Mouse (Mus musculus) heart, postnatal 0 days (tissue): ENCODE measurements around the gene Tfr2. TPM values are rescaled to one million over a fixed set of nuclear protein-coding genes. Genes with fewer than 3 reads are reported as not detected.
A peak's percentile ranks its signal among the peaks of the same experiment; 100 is the strongest.

Experiments
- ATAC-seq: fragments of 200-750 bp; cut with Nextera tagmentation; 2 replicates; pipeline ENCODE4 v1.8.0; 2017; ENCODE audit warnings: low read depth, moderate number of reproducible peaks, moderate library complexity; ENCODE audit not compliant: insufficient read depth
- DNase-seq: peaks from one replicate; pipeline ENCODE4 v3.0.0-alpha.2; 2016; ENCODE audit warnings: low spot score
- H3K27ac ChIP-seq: fragments of 300-500 bp; sonication (generic); 2 replicates; pipeline ENCODE4 v1.5.1; 2014; ENCODE audit warnings: low read depth, mild to moderate bottlenecking
- H3K27me3 ChIP-seq: fragments of 300-500 bp; sonication (generic); 2 replicates; pipeline ENCODE4 v1.6.1; 2014; ENCODE audit warnings: low read length, mixed read lengths; ENCODE audit not compliant: control insufficient read depth, insufficient read depth
- H3K36me3 ChIP-seq: fragments of 300-500 bp; sonication (generic); replicated peaks from 2 replicates; pipeline ENCODE4 v1.6.1; 2014; ENCODE audit warnings: low read length, mixed read lengths; ENCODE audit not compliant: control insufficient read depth, insufficient read depth
- H3K4me1 ChIP-seq: fragments of 300-500 bp; sonication (generic); 2 replicates; pipeline ENCODE4 v1.6.1; 2014; ENCODE audit warnings: antibody characterized with exemption; ENCODE audit not compliant: control insufficient read depth, insufficient read depth
- H3K4me2 ChIP-seq: fragments of 300-500 bp; sonication (generic); 2 replicates; pipeline ENCODE4 v1.6.1; 2014; ENCODE audit warnings: low read depth, mild to moderate bottlenecking, low read length, moderate library complexity
- H3K4me3 ChIP-seq: fragments of 300-500 bp; sonication (generic); 2 replicates; pipeline ENCODE4 v1.5.1; 2014; ENCODE audit warnings: low read depth, low read length
- H3K9ac ChIP-seq: fragments of 300-500 bp; sonication (generic); replicated peaks from 2 replicates; pipeline ENCODE4 v1.6.1; 2014; ENCODE audit warnings: low read depth, low read length, mixed read lengths
- H3K9me3 ChIP-seq: fragments of 300-500 bp; sonication (generic); replicated peaks from 2 replicates; pipeline ENCODE4 v1.6.1; 2016; ENCODE audit warnings: low read length; ENCODE audit not compliant: control insufficient read depth
- CTCF ChIP-seq: IDR thresholded peaks from 2 replicates; pipeline ENCODE4 v1.5.1; 2016; ENCODE audit warnings: antibody characterized with exemption, control low read depth, low read depth
- EP300 ChIP-seq: IDR thresholded peaks from 2 replicates; pipeline ENCODE4 v1.6.1; 2016; ENCODE audit warnings: antibody characterized with exemption, low read depth
- WGBS: fragments of 180-500 bp; shearing (Covaris S2); extraction: QIAGEN DNeasy Blood & Tissue Kit; methylation state at CpG from one replicate; pipeline ENCODE4 v1.1.7; 2014; 5-methylcytosine and 5-hydroxymethylcytosine counted together
- polyA plus RNA-seq: library from polyadenylated mRNA; unstranded; fragments of >200 nt; fragmentation: Nextera tagmentation; extraction: Ambion mirVana; gene quantifications from 2 replicates; pipeline ENCODE4 v1.2.1, GENCODE M21; 2015
- total RNA-seq: library from RNA; depleted of rRNA; stranded (reverse); fragments of >200 nt; gene quantifications from 2 replicates; pipeline ENCODE4 v1.2.3, GENCODE M21; 2014; ENCODE audit warnings: low replicate concordance

Tfr2 gene
- total and polyA plus RNA-seq, 2 experiments from 2014 or later = 0.07 TPM; not detected in 1

DNA sequence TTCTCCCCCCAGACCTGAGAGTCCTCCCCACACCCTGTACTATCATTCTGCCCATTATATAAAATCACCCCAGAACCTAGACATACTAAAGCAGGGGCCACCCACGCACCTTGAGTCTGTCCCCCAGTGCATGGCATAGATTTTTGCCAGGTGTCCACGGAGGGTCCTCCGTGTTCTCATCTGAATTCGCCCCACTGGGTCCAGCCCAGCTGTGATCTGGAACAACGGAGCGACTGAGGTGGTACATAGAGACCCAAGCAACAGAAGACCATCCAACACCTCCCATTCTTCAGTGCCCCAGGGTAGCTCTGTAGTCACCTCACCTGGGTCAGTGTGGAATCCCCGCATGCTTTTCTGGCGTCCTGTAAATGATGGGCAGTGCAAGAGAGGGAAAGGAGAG lies 39.6 kb upstream of the Tfr2 start:
- peak overlapping the region; percentile 93 for H3K4me3 ChIP-seq
- TF ChIP-seq CTCF (no peak), EP300 (no peak)
- no peaks in the 10 kb centered on the region for H3K9me3 ChIP-seq
- H3K36me3 ChIP-seq = peaks cover 50% of the 10 kb centered on the region
- peaks cover 6% of the 10 kb centered on the region; the same call in 1 of the 2 replicates for H3K4me1 ChIP-seq
- H3K9ac ChIP-seq = peak overlapping the region; percentile 73
- peak overlapping the region; percentile 94 for H3K27ac ChIP-seq
- H3K27me3 ChIP-seq = no peaks in the 10 kb centered on the region
- no peak for DNase-seq
- WGBS = 79% methylated on average over 8 of the region's 8 CpGs
- no peak for ATAC-seq
- H3K4me2 ChIP-seq = peak overlapping the region; percentile 93

DNA sequence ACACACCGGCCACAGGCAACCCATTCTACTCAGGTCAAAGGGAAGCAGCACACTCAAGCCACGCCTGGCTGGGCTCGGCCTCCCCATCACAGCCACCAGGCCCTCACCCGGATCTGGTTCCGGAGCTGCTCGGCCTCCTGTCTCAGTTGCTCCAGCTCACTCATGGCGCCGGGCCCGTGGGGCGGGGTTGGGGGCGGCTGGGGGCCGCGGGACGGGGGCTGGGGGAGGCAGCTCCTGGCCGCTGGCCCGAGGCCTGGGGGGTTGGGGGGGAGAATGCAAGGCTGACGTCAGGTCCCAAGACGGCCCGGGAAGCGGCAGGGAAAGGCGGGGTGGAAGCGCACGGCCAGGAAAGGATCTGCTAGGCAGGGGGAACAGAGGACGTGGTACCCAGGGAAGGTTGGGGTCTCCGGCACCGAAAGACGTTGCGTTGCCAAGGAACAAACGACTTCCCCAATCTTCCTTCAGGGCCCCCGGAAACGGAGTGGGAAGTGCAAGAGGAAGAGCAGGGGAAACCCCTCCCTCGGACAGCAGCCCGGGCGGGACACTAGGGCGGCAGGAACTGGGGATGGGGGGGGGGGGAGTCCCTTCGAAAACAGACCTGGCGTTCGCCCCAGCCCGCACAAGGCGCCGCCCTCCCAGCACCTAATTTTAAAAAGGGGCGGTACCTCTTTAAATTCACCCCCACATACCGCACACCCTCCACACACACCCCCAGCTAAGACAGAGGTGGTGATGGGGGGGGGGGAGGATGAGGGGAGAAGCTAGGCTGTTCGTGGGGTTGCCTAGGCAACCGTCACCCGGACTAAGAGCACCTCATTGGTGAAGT lies 38.8 kb upstream of the Tfr2 start:
- TF ChIP-seq CTCF (no peak), EP300 (no peak)
- DNase-seq = peak; percentile 47
- Histone ChIP-seq H3K9me3 (no peaks in the 10 kb centered on the region), H3K27me3 (no peaks in the 10 kb centered on the region), H3K4me1 (peaks cover 6% of the 10 kb centered on the region; the same call in 1 of the 2 replicates), H3K27ac (peak overlapping the region; percentile 94), H3K4me2 (peak overlapping the region; percentile 93), H3K4me3 (peak overlapping the region; percentile 93), H3K9ac (peak overlapping the region; percentile 73), H3K36me3 (peaks cover 43% of the 10 kb centered on the region)
- under 1% methylated on average over 43 of the region's 46 CpGs for WGBS
- peak; percentile 21 for ATAC-seq

- H3K9ac ChIP-seq = peak overlapping the region; percentile 73
- no peaks in the 10 kb centered on the region for H3K9me3 ChIP-seq
- peak overlapping the region; percentile 94 for H3K27ac ChIP-seq
- DNase-seq (no peak), ATAC-seq (peak; percentile 3; the same call in 1 of the 2 replicates)
- peaks cover 6% of the 10 kb centered on the region; the same call in 1 of the 2 replicates for H3K4me1 ChIP-seq
- WGBS = under 1% methylated on average over 50 of the region's 51 CpGs
- H3K27me3 ChIP-seq = no peaks in the 10 kb centered on the region
- H3K36me3 ChIP-seq = peaks cover 36% of the 10 kb centered on the region
- TF ChIP-seq CTCF (no peak), EP300 (no peak)
- peak overlapping the region; percentile 93 for H3K4me2 ChIP-seq
- H3K4me3 ChIP-seq = peak overlapping the region; percentile 93
Measured at GRCm38 (mm10) chr5:137531414-137532130, 38.1 kb upstream of the Tfr2 start.

GRCm38 (mm10) chr5:137532131-137532807 lies 37.4 kb upstream of the Tfr2 start:
- peaks cover 30% of the 10 kb centered on the region for H3K36me3 ChIP-seq
- peak overlapping the region; percentile 94 for H3K27ac ChIP-seq
- no peaks in the 10 kb centered on the region for H3K9me3 ChIP-seq
- WGBS = 0% methylated on average over 19 of the region's 19 CpGs
- no peak for TF ChIP-seq EP300
- no peak for TF ChIP-seq CTCF
- peak overlapping the region; percentile 93 for H3K4me3 ChIP-seq
- no peak for ATAC-seq
- no peaks in the 10 kb centered on the region for H3K27me3 ChIP-seq
- no peak for DNase-seq
- H3K4me2 ChIP-seq = peak overlapping the region; percentile 93
- peaks cover 6% of the 10 kb centered on the region; the same call in 1 of the 2 replicates for H3K4me1 ChIP-seq
- H3K9ac ChIP-seq = peak overlapping the region; percentile 73

- ATAC-seq (peak; percentile 20), DNase-seq (no peak)
- Histone ChIP-seq H3K4me1 (peaks cover 6% of the 10 kb centered on the region; the same call in 1 of the 2 replicates), H3K27me3 (no peaks in the 10 kb centered on the region), H3K9me3 (no peaks in the 10 kb centered on the region), H3K4me2 (peak overlapping the region; percentile 93), H3K36me3 (peaks cover 25% of the 10 kb centered on the region), H3K4me3 (peak overlapping the region; percentile 93), H3K27ac (peak overlapping the region; percentile 94), H3K9ac (peak overlapping the region; percentile 73)
- under 1% methylated on average over 11 of the region's 12 CpGs for WGBS
- TF ChIP-seq CTCF (no peak), EP300 (no peak)
Measured at GRCm38 (mm10) chr5:137532808-137533116, 36.9 kb upstream of the Tfr2 start.
